Mouse (Mus musculus) heart, adult 9 months (tissue): Measurements from ENCODE around the gene Poc1a.

ENCODE experiments used
- DNase-seq, 2 experiments: peaks; one replicate each; pipeline ENCODE4 v3.0.0; 2022; ENCODE audit warnings: low spot score in 2 of 2

The Poc1a gene

GRCm38 (mm10) chr9:106265358-106266075 is 15.3 kb upstream of the Poc1a start:
- DNase-seq, result no peak

DNA sequence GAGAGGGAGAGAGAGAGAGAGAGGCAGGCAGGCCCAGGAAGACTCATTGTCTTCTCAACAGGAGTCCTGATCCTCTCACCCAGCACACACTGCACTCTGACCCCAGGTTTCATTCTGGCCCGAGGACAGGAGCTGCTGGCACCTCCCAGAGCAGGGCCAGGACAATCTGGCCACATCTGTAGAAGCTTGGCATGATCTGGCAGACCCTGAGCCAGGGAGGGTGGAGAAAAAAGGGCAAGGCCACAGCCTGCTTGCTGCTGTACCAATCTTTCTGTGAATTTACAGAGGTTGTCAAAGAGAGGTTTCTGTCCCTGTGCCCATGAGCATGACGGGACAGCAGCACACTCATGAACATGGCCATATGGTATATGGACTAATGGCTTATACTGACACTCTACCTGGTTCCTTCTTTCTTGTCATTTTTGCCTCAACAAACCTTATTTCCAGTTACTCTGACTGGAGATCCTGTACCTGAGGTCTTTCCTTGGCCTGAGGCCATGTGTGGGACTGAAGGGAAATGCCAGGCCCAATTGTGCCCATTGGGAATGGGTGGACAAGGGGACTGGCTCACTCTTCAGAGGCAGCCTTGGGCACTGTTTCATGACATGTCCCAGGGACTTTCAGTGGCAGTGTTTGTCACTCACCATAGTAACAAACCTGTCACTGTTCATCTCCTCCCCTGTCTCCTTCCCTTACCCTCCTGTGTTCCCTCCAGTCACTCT is 13.8 kb upstream of the Poc1a start:
- no peak for DNase-seq

DNA sequence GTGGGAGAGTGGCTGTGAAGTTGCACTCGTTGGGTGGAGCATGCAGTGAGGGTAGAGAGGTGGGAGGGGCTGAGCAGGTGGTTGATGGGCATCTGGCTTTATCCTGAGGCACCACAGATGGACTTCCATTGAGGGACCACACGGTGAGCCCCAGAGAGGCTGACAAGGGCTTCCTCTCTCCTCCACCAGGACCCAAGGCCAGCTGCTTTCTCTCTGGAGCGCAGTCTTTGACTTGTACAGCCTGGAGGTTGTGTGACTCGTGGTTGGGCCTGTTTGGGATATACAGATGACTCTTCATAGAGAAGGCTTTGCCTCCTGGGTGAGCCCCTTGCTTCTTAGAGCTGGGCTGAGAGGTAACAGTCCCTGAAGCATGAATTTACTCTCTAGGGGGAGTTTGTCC is 12.4 kb upstream of the Poc1a start:
- DNase-seq, result no peak

GRCm38 (mm10) chr9:106269076-106269788 is 11.6 kb upstream of the Poc1a start:
- DNase-seq, result no peak

DNA sequence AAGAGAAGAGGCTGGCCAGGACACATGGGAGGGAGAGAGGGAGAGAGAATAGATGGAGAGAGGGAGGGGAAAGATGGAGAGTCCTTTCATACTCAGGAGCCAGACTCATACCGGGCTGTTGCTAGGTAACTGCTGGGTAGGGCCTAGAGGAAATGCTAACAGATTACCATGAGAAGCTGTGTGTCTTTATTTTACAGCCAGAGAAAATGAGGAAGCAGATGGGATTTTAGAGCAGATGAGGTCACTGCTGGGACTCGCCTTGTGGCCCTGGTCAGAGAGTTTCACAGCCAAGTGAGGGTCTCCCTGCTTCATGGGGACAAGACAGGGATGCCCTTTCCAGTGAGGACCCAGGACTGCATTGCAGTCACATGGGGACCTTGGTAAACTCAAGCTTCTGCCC is 11.0 kb upstream of the Poc1a start:
- DNase-seq, result peak in 1 of 2 experiments; percentile 29

DNA sequence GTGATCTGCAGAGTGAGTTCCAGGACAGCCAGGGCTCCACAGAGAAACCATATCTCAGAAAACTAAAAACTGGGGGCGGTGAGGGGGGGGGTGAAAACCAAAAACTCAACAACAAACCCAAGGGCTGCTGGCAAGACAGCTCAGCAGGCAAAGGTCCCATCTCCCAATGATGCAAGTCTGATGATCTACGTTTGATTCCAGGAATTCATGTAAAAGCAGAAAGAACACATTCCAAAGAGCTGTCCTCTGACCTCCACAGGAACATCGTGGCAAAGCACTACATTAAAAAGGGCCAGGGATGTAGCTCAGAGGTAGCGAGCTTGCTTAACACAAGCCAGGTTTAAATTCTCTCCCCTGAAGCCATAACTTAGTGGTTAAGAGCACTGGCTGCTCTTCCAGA is 10.2 kb upstream of the Poc1a start:
- no peak for DNase-seq

GRCm38 (mm10) chr9:106272288-106272687 is 8.6 kb upstream of the Poc1a start:
- no peak for DNase-seq

DNA sequence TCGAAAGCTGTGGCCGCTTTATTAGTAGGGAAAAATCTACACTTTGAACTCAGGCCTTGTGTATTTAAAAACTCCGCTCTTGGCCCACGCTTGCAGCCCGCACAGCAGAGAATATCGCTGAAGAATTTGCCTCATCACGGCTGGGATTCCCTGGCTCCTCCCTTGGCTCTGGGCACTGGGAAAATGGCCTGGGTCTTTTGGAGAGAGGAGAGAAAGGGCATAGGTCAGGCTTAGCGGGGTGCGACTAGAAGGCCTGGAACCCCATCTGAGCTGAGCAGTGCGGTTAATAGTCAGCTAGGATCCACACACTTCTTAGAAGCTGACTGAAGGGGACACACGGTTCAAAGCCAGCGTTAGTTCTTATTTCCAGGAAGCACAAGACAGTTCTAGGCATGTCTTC is 7.6 kb upstream of the Poc1a start:
- no peak for DNase-seq

- no peak for DNase-seq
Measured at GRCm38 (mm10) chr9:106273791-106274190, 7.1 kb upstream of the Poc1a start.

DNA sequence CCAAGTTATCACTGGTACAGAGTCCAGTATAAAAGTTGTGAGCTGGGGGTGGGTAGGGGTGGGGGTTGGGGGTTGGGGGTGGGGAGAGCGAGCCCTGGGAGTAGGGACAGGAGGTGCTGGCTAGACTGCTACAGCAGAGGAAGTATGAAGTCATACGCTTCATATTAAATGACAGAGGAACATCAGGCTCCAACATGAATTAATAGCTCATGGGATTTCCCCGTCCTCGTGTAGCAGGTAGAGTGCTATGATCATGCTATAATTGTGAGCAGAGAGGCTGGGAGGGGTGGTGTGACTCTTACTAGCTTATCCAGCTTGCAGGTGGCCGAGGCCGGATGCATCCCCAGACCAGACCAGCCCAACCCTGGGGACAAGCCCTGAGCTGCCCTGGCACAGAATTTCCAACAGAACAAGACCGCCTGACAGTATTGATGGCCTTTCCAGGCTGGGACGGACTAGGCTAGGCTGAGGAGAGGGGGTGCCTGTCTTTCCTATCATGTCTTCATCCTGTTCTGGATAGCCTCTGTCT is 6.1 kb upstream of the Poc1a start:
- DNase-seq, result no peak

GRCm38 (mm10) chr9:106275806-106276205 is 5.1 kb upstream of the Poc1a start:
- DNase-seq, result no peak

DNA sequence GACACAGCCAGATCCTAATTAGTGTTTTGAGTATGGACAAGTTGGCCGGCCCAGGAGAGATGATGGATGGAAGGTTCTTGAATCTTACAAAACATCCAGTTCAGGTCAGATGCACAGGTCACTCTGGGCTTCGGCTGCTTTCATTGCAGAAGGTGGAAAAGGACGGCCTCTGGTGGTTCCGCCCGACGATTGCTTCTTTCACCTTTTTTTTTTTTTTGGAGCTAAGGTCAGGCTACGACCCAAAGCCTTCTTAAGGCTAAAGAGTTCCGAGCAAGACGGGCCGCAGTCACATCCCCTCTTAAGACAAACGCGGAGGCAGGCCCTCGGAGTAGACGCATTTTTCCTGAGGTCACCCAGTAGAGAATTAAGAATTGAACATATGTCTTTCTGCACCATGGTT is 475 bp upstream of the Poc1a start:
- peak; percentile 44 to 57 for DNase-seq

DNA sequence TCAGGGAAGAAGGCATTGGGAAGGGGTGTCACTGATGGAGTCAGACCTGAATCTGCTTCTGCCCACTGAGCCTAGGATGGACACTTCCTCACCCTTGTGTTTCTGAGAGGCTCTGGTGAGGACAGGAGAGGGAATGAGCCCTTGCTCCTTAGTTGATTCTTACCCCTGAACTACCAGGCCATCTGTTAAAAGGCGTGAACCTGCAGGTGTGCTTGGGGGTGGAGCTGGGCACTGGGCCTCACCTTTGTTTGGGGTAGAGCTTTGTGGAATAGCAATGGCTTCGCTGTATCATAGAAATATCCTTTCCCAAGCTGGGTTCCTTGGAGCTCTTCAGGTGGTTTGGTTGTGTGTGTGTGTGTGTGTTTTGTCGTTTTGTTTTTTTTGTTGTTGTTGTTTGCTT is 1.2 kb downstream of the Poc1a start:
- DNase-seq, result no peak

GRCm38 (mm10) chr9:106287165-106287564 is 6.3 kb downstream of the Poc1a start:
- DNase-seq, result no peak

- DNase-seq, result peak in 1 of 2 experiments; percentile 67
Measured at GRCm38 (mm10) chr9:106288864-106289263, 8.0 kb downstream of the Poc1a start.

DNA sequence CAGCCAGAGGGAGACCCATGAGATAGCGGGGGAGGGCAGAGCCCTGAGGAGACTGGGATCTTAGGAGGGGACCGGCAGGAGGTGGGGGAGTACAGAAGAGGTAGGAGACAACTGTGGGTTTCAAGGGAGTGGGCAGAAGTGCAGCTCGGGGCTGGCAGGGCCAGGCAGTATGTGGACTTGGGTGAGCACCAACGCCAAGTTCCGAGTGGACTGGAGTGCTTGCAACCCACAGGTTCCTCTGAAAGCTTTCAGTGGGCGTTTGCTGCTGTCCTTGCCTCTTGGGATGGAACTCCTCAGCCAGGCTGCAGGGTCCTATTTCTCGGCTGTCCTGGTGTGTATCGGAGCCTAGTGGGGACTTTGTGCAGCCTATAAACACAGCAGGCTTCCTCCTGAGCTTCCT is 9.0 kb downstream of the Poc1a start:
- no peak for DNase-seq

DNA sequence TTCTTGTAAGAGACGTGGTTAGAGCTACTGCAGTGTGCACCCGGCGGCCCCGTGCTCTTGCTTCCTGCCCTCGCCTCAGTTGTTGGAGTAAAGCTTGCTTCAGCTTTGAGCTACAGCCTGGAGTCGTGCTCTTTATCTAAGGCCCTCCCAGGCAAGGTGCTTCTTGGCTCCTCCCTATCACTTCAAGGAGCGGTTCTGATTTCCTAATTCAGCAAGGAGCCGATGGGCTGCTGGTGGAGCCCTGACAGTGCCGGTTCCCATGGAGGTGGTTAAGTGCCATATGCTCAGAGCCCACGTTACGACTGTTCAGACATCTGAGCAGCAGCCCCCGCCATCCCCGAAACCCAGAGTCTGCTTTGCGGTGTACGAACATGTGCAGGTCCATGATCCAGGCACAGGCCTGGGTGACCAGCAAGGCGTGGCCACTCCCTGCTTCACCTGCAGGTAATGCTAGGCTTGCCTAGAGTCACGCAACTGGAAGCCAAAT is 9.8 kb downstream of the Poc1a start:
- no peak for DNase-seq

- DNase-seq, result no peak
Measured at GRCm38 (mm10) chr9:106293569-106294156, 12.8 kb downstream of the Poc1a start.

GRCm38 (mm10) chr9:106296637-106297174 is 15.8 kb downstream of the Poc1a start:
- no peak for DNase-seq

GRCm38 (mm10) chr9:106300176-106300803 is 19.4 kb downstream of the Poc1a start:
- no peak for DNase-seq

GRCm38 (mm10) chr9:106300949-106301348 is 20.1 kb downstream of the Poc1a start:
- no peak for DNase-seq
